Mouse (Mus musculus) ES-E14 (cell line): ENCODE results near the gene Chn2. TPM values are rescaled to one million over a fixed set of nuclear protein-coding genes. Genes with fewer than 3 reads are reported as not detected.

Experiments
- DNase-seq: peaks from one replicate; pipeline ENCODE4 v3.0.0-alpha.2; 2013; ENCODE audit warnings: low read depth, low spot score
- H3K27ac ChIP-seq: 2 replicates; pipeline ENCODE4 v1.5.1; 2012; ENCODE audit warnings: low read depth, mild to moderate bottlenecking, low read length, moderate library complexity, mixed read lengths; ENCODE audit not compliant: poor library complexity, insufficient read depth, severe bottlenecking
- H3K36me3 ChIP-seq: 2 replicates; pipeline ENCODE4 v1.6.1; 2012; ENCODE audit warnings: mild to moderate bottlenecking, low read length, moderate library complexity, mixed read lengths; ENCODE audit not compliant: control insufficient read depth, poor library complexity, insufficient read depth, severe bottlenecking
- H3K4me1 ChIP-seq, 2 experiments: fragments of 150-350 bp in 1 of 2; sonication (generic) in 1 of 2; 2 replicates each; pipeline ENCODE4 v1.6.1; 2012; ENCODE audit warnings: low read length in 2 of 2, mild to moderate bottlenecking in 1 of 2, mixed read lengths in 1 of 2; ENCODE audit not compliant: control insufficient read depth in 2 of 2, insufficient read depth in 2 of 2, poor library complexity in 1 of 2
- H3K4me3 ChIP-seq, 2 experiments: fragments of 150-350 bp in 1 of 2; sonication (generic) in 1 of 2; 2 replicates each; pipeline ENCODE4 v1.5.1; 2012; ENCODE audit warnings: low read length in 2 of 2, low read depth in 1 of 2, mild to moderate bottlenecking in 1 of 2, mixed read lengths in 1 of 2; ENCODE audit not compliant: insufficient read depth in 1 of 2, poor library complexity in 1 of 2, severe bottlenecking in 1 of 2
- H3K9ac ChIP-seq: 2 replicates; pipeline ENCODE4 v1.6.1; 2012; ENCODE audit warnings: low read depth, mild to moderate bottlenecking, low read length, mixed read lengths; ENCODE audit not compliant: poor library complexity, insufficient read depth, severe bottlenecking
- H3K9me3 ChIP-seq: fragments of 150-350 bp; sonication (generic); 2 replicates; pipeline ENCODE4 v1.6.1; 2012; ENCODE audit warnings: low read depth, mild to moderate bottlenecking, low read length; ENCODE audit not compliant: control insufficient read depth, insufficient read depth
- CHD2 ChIP-seq: IDR thresholded peaks from 2 replicates; pipeline ENCODE4 v1.6.1; 2014; ENCODE audit warnings: mild to moderate bottlenecking, low read depth, low read length, inconsistent platforms
- HCFC1 ChIP-seq: IDR thresholded peaks from 2 replicates; pipeline ENCODE4 v1.6.1; 2012; ENCODE audit warnings: low read length, inconsistent platforms, borderline replicate concordance; ENCODE audit not compliant: insufficient read depth
- MAFK ChIP-seq: IDR thresholded peaks from 2 replicates; pipeline ENCODE4 v1.6.1; 2014; ENCODE audit warnings: mild to moderate bottlenecking, low read depth, low read length, inconsistent platforms; ENCODE audit not compliant: insufficient read depth
- ZC3H11A ChIP-seq: IDR thresholded peaks from 2 replicates; pipeline ENCODE4 v1.6.1; 2012; ENCODE audit warnings: low read depth, mild to moderate bottlenecking, inconsistent platforms, low read length, borderline replicate concordance
- ZNF384 ChIP-seq: IDR thresholded peaks from 2 replicates; pipeline ENCODE4 v1.6.1; 2012; ENCODE audit warnings: low read depth, low read length, inconsistent platforms
- in situ Hi-C, 2 experiments: fragments of 600-800 bp; cut with MboI; formaldehyde crosslinking; loops; one replicate each; pipeline ENCODE4 v1.15.1; 2025; ENCODE audit warnings: low sequenced_read_pairs in 2 of 2, inconsistent platforms in 1 of 2; ENCODE audit not compliant: unreplicated experiment in 2 of 2
- total RNA-seq: library from RNA; depleted of rRNA; stranded (reverse); fragments of 300-350 nt; gene quantifications from 2 replicates; pipeline ENCODE4 v1.2.3, GENCODE M21; 2012

Chn2 gene
- total RNA-seq, 1 experiment: 7.1 TPM

GRCm38 (mm10) chr6:54325246-54325885, 286.0 kb downstream of the Chn2 start, which contains the start of gene Prr15:
TSS of gene Prr15 (plus strand) at chr6:54325835.
- in situ Hi-C loops: no loop called here
- TF ChIP-seq ZNF384: no peak
- no peak for TF ChIP-seq CHD2
- TF ChIP-seq ZC3H11A: no peak
- no peak for TF ChIP-seq HCFC1
- TF ChIP-seq MAFK: no peak
- no peak for DNase-seq
- Histone ChIP-seq H3K9ac (no peak within 1 kb of the TSS), H3K4me3 (peak within 1 kb of the TSS; percentile 41 to 77), H3K36me3 (no peaks in the 10 kb centered on the region), H3K4me1 (0 out of 4 replicates have a peak, but pooled peaks cover 0 to 3% of the 10 kb centered on the region in 2 experiments), H3K9me3 (no peaks in the 10 kb centered on the region), H3K27ac (no peak within 1 kb of the TSS)

- H3K9me3 ChIP-seq: no peaks in the 10 kb centered on the region
- 0 out of 4 replicates have a peak, but pooled peaks cover 0 to 3% of the 10 kb centered on the region in 2 experiments for H3K4me1 ChIP-seq
- no peak overlapping the region for H3K27ac ChIP-seq
- H3K4me3 ChIP-seq: peak overlapping the region; percentile 41 to 77
- H3K36me3 ChIP-seq: no peaks in the 10 kb centered on the region
- TF ChIP-seq ZNF384: no peak
- TF ChIP-seq CHD2: no peak
- no peak for TF ChIP-seq MAFK
- TF ChIP-seq ZC3H11A: no peak
- no peak for TF ChIP-seq HCFC1
- in situ Hi-C loops: no loop called here
- peak; percentile 36 for DNase-seq
- H3K9ac ChIP-seq: no peak overlapping the region
These were observed 287.6 kb downstream of the Chn2 start for GRCm38 (mm10) chr6:54326671-54327625.

- no peaks in the 10 kb centered on the region for H3K9me3 ChIP-seq
- H3K4me3 ChIP-seq: peak overlapping the region; percentile 41 to 77
- H3K4me1 ChIP-seq: 0 out of 4 replicates have a peak, but pooled peaks cover 0 to 3% of the 10 kb centered on the region in 2 experiments
- H3K36me3 ChIP-seq: no peaks in the 10 kb centered on the region
- H3K9ac ChIP-seq: no peak overlapping the region
- no peak overlapping the region for H3K27ac ChIP-seq
- no peak for DNase-seq
- in situ Hi-C loops: no loop called here
- no peak for TF ChIP-seq HCFC1
- TF ChIP-seq ZNF384: no peak
- TF ChIP-seq CHD2: no peak
- TF ChIP-seq ZC3H11A: no peak
- TF ChIP-seq MAFK: no peak
These were observed 288.3 kb downstream of the Chn2 start for GRCm38 (mm10) chr6:54327626-54328003.

GRCm38 (mm10) chr6:54328783-54329182, 289.4 kb downstream of the Chn2 start:
- in situ Hi-C loops: no loop called here
- H3K4me3 ChIP-seq: peak overlapping the region in 1 of 2 experiments; percentile 18; a peak in 1 of 4 replicates

More at GRCm38 (mm10) chr6:54328783-54329182, 289.4 kb downstream of the Chn2 start:
- Histone ChIP-seq H3K9ac (no peak overlapping the region), H3K9me3 (no peaks in the 10 kb centered on the region), H3K36me3 (no peaks in the 10 kb centered on the region), H3K4me1 (0 out of 4 replicates have a peak, but pooled peaks cover 0 to 3% of the 10 kb centered on the region in 2 experiments), H3K27ac (no peak overlapping the region)
- DNase-seq: no peak
- TF ChIP-seq ZC3H11A (no peak), MAFK (no peak), CHD2 (no peak), ZNF384 (no peak), HCFC1 (no peak)
